Mouse (Mus musculus) liver, adult 2 months (tissue): Measurements from ENCODE around the gene Gm48552. TPM values are rescaled to one million over a fixed set of nuclear protein-coding genes. Genes with fewer than 3 reads are reported as not detected.

ENCODE experiments used
- DNase-seq: peaks from one replicate; pipeline ENCODE4 v3.0.0-alpha.2; 2011; ENCODE audit warnings: low read depth, low spot score; ENCODE audit errors: extremely low read depth
- H3K27ac ChIP-seq: fragments of 200-500 bp; replicated peaks from 2 replicates; pipeline ENCODE4 v1.5.1; 2012; ENCODE audit warnings: low read depth, mild to moderate bottlenecking, control low read depth, inconsistent platforms, low read length; ENCODE audit not compliant: insufficient read depth
- H3K27me3 ChIP-seq: fragments of 200-500 bp; 2 replicates; pipeline ENCODE4 v1.6.1; 2012; ENCODE audit warnings: mild to moderate bottlenecking, moderate library complexity, low read length, inconsistent platforms; ENCODE audit not compliant: control insufficient read depth, insufficient read depth
- H3K36me3 ChIP-seq: fragments of 200-500 bp; 2 replicates; pipeline ENCODE4 v1.6.1; 2012; ENCODE audit warnings: low read length, inconsistent platforms; ENCODE audit not compliant: control insufficient read depth, insufficient read depth
- H3K4me1 ChIP-seq: fragments of 200-500 bp; 2 replicates; pipeline ENCODE4 v1.6.1; 2011; ENCODE audit warnings: low read length; ENCODE audit not compliant: control insufficient read depth, insufficient read depth
- H3K4me3 ChIP-seq: fragments of 200-500 bp; 2 replicates; pipeline ENCODE4 v1.5.1; 2011; ENCODE audit warnings: low read depth, mild to moderate bottlenecking, control low read depth, low read length, moderate library complexity; ENCODE audit not compliant: insufficient read depth
- H3K79me2 ChIP-seq: fragments of 200-500 bp; 2 replicates; pipeline ENCODE4 v1.6.1; 2012; ENCODE audit warnings: inconsistent platforms, mild to moderate bottlenecking, low read length, moderate library complexity; ENCODE audit not compliant: control insufficient read depth, insufficient read depth
- H3K9ac ChIP-seq: fragments of 200-500 bp; 2 replicates; pipeline ENCODE4 v1.6.1; 2012; ENCODE audit warnings: low read depth, mild to moderate bottlenecking, control low read depth, inconsistent platforms, low read length
- CTCF ChIP-seq: fragments of 200-500 bp; IDR thresholded peaks from 2 replicates; pipeline ENCODE4 v1.5.1; 2011; ENCODE audit warnings: low read depth, low read length, control low read depth
- POLR2A ChIP-seq: fragments of 200-500 bp; IDR thresholded peaks from 2 replicates; pipeline ENCODE4 v1.6.1; 2011; ENCODE audit warnings: low read length, control low read depth; ENCODE audit not compliant: insufficient read depth; ENCODE audit errors: extremely low read depth
- WGBS: fragments of 180-500 bp; shearing (Covaris S2); methylation state at CpG from one replicate; pipeline ENCODE4 v1.1.7; 2018; 5-methylcytosine and 5-hydroxymethylcytosine counted together
- polyA plus RNA-seq: library from polyadenylated mRNA; depleted of rRNA; stranded (reverse); fragments of >200 nt; gene quantifications from 2 replicates; pipeline ENCODE4 v1.2.3, GENCODE M21; 2012
- total RNA-seq: library from RNA; depleted of rRNA; stranded (reverse); fragments of >200 nt; gene quantifications from 2 replicates; pipeline ENCODE4 v1.2.3, GENCODE M21; 2014

The Gm48552 gene
- total and polyA plus RNA-seq, 2 experiments, result 1.4 TPM; not detected in 1

DNA sequence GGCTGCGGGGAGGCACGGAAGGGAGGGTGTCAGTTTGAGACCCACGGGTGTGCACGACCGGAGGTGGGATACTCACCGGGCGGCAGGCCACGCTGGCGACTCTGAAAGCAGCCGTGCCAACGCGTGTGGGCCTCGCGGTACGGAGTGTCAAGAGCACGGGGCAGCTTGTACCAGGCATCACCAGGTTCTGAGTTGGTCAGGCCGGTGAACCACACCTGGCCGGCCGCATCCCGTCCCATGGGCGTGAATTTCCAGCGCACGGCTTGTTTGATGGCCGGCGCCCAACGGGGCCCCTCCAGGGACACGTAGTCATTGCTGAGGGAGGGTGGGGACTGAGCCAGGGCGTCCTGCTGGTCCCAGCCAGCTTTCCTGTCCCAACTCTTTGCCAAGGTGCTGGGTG, 24.1 kb upstream of the Gm48552 start:
- 53% methylated on average over 28 of the region's 28 CpGs for WGBS
- H3K27me3 ChIP-seq, result no peaks in the 10 kb centered on the region
- DNase-seq, result no peak
- no peak overlapping the region for H3K4me3 ChIP-seq
- H3K79me2 ChIP-seq, result no peaks in the 10 kb centered on the region
- H3K36me3 ChIP-seq, result no peaks in the 10 kb centered on the region; the same call in 1 of the 2 replicates
- H3K4me1 ChIP-seq, result no peaks in the 10 kb centered on the region
- no peak for TF ChIP-seq CTCF
- TF ChIP-seq POLR2A, result no peak
- H3K9ac ChIP-seq, result no peak overlapping the region
- no peak overlapping the region for H3K27ac ChIP-seq

DNA sequence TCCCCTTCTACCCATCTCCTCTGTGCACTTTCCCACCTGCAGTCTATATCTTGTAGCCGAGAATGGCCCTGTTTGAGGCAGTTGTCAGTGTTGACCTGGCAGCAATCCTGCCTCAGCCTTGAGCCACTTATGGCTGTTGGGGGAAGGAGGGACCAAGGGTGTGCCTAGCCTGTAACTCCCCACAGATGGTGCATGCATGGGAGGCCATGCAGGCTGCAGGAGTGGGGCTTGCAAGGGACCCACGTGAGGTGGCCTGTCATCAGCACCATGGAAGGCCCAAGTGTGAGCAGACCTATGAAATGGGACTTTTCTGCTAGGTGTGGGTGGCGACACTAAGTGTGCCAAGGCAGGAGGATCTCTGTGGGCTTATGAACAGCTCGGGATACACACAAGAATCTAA, 23.7 kb upstream of the Gm48552 start:
- no peaks in the 10 kb centered on the region for H3K4me1 ChIP-seq
- TF ChIP-seq CTCF (no peak), POLR2A (no peak)
- H3K27me3 ChIP-seq, result no peaks in the 10 kb centered on the region
- WGBS, result 58% methylated on average over 4 of the region's 4 CpGs
- no peaks in the 10 kb centered on the region for H3K79me2 ChIP-seq
- no peak overlapping the region for H3K27ac ChIP-seq
- no peak overlapping the region for H3K9ac ChIP-seq
- no peak overlapping the region for H3K4me3 ChIP-seq
- no peaks in the 10 kb centered on the region; the same call in 1 of the 2 replicates for H3K36me3 ChIP-seq
- no peak for DNase-seq

GRCm38 (mm10) chr10:81365672-81366476, 22.9 kb upstream of the Gm48552 start, which contains the start of gene 4930404N11Rik:
Gene 4930404N11Rik, minus strand, starts transcription at chr10:81365816.
- no peak for DNase-seq
- Histone ChIP-seq H3K79me2 (no peaks in the 10 kb centered on the region), H3K4me1 (no peaks in the 10 kb centered on the region), H3K4me3 (no peak within 1 kb of the TSS), H3K36me3 (no peaks in the 10 kb centered on the region; the same call in 1 of the 2 replicates), H3K27me3 (no peaks in the 10 kb centered on the region), H3K9ac (no peak within 1 kb of the TSS), H3K27ac (no peak within 1 kb of the TSS)
- TF ChIP-seq POLR2A (no peak), CTCF (no peak)
- 55% methylated on average over 12 of the region's 12 CpGs for WGBS

GRCm38 (mm10) chr10:81366477-81367206, 22.2 kb upstream of the Gm48552 start:
- H3K9ac ChIP-seq, result no peak overlapping the region
- H3K27ac ChIP-seq, result no peak overlapping the region
- WGBS, result 73% methylated on average over 6 of the region's 6 CpGs

GRCm38 (mm10) chr10:81367207-81367495, 21.7 kb upstream of the Gm48552 start:
- TF ChIP-seq POLR2A (no peak), CTCF (no peak)

More at GRCm38 (mm10) chr10:81366477-81367206, 22.2 kb upstream of the Gm48552 start:
- H3K36me3 ChIP-seq, result no peaks in the 10 kb centered on the region; the same call in 1 of the 2 replicates
- H3K4me1 ChIP-seq, result no peaks in the 10 kb centered on the region
- TF ChIP-seq CTCF (no peak), POLR2A (no peak)
- no peak overlapping the region for H3K4me3 ChIP-seq
- H3K79me2 ChIP-seq, result no peaks in the 10 kb centered on the region
- no peaks in the 10 kb centered on the region for H3K27me3 ChIP-seq
- DNase-seq, result no peak

More at GRCm38 (mm10) chr10:81367207-81367495, 21.7 kb upstream of the Gm48552 start:
- Histone ChIP-seq H3K79me2 (no peaks in the 10 kb centered on the region), H3K9ac (no peak overlapping the region), H3K36me3 (no peaks in the 10 kb centered on the region; the same call in 1 of the 2 replicates), H3K27ac (no peak overlapping the region), H3K4me1 (no peaks in the 10 kb centered on the region), H3K27me3 (no peaks in the 10 kb centered on the region), H3K4me3 (no peak overlapping the region)
- DNase-seq, result no peak
- WGBS, result 97% methylated on average over 6 of the region's 6 CpGs
